In the genomic region with DNA sequence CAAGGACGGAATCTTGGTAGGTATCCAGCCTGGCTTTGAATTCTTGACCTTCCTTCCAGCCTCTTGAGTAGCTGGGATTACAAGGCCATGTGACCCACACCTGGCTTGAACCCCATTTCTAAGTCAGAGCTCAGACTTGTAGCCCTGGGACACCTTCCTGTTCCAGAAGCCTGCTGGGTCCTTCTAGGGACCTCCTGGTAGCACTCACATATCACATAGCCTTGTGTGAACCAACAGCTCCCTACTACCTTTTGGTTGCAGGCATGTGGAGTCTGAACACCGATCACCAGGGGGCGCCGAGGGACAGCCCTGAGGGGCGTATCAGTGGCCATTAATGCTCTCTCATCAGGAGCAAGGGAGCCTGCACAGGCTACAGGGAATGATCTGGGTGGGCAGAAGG, we compare ENCODE assay signal across 7 mouse cellular contexts. TPM values are rescaled to one million over a fixed set of nuclear protein-coding genes. Genes with fewer than 3 reads are reported as not detected.
A peak's percentile ranks its signal among the peaks of the same experiment; 100 is the strongest.
DNase-seq lines count a peak whose midpoint lies in the region; ATAC-seq lines count a peak whose summit lies in the region.

No protein-coding gene starts in this region.

- H3K9ac ChIP-seq in heart, embryonic 14.5 days (ENCODE audit: low read length): no peak overlapping the region
- no peak overlapping the region for H3K9ac ChIP-seq in stomach, embryonic 15.5 days

- no peaks in the 10 kb centered on the region for H3K27me3 ChIP-seq in heart, embryonic 14.5 days (ENCODE audit: control insufficient read depth, insufficient read depth, low read length)
- no peaks in the 10 kb centered on the region for H3K27me3 ChIP-seq in stomach, embryonic 15.5 days (replicated peaks)

- 15% methylated on average over 5 of the region's 5 CpGs for WGBS in heart, embryonic 14.5 days
- 22% methylated on average over 5 of the region's 5 CpGs for WGBS in stomach, embryonic 15.5 days

- H3K4me3 ChIP-seq in heart, embryonic 14.5 days (ENCODE audit: control insufficient read depth in 1 of 2, insufficient read depth in 1 of 2, low read depth in 1 of 2, low read length in 2 of 2): no peak overlapping the region
- H3K4me3 ChIP-seq in stomach, embryonic 15.5 days (replicated peaks): no peak overlapping the region

- H3K4me2 ChIP-seq in heart, embryonic 14.5 days (ENCODE audit: low read length): no peak overlapping the region
- no peak overlapping the region for H3K4me2 ChIP-seq in stomach, embryonic 15.5 days

- ATAC-seq in common myeloid progenitor, adult 5-6 weeks (replicated peaks; ENCODE audit: low read depth, poor library complexity, severe bottlenecking): peak; percentile 82
- peak; percentile 61; the same call in 1 of the 2 replicates for ATAC-seq in heart, embryonic 14.5 days (ENCODE audit: insufficient number of reproducible peaks, insufficient read depth, low FRiP score, low read depth)
- 0 out of 2 replicates have a peak, but pooled peaks have one; percentile 8 for ATAC-seq in stomach, embryonic 15.5 days (ENCODE audit: insufficient read depth, low FRiP score, low read depth)

- peak; percentile 26 to 33 for DNase-seq in CD8-positive naive resting alpha-beta T cell, adult 2 months (ENCODE audit: low read depth in 2 of 2, low spot score in 2 of 2)
- DNase-seq in MEL-GATA-1-ER (ENCODE audit: extremely low read depth, low read depth): peak; percentile 11
- DNase-seq in layer of hippocampus, adult 8-10 months (ENCODE audit: low spot score in 2 of 2): peak; percentile 51 to 74
- peak; percentile 75 to 76 for DNase-seq in lung, postnatal 4 days

- no peaks in the 10 kb centered on the region for H3K9me3 ChIP-seq in heart, embryonic 14.5 days (ENCODE audit: control insufficient read depth, low read length)
- H3K9me3 ChIP-seq in stomach, embryonic 15.5 days: no peaks in the 10 kb centered on the region

- no peaks in the 10 kb centered on the region for H3K36me3 ChIP-seq in heart, embryonic 14.5 days (ENCODE audit: control insufficient read depth, insufficient read depth, low read length)
- H3K36me3 ChIP-seq in stomach, embryonic 15.5 days: no peaks in the 10 kb centered on the region

- H3K4me1 ChIP-seq in heart, embryonic 14.5 days (ENCODE audit: control insufficient read depth in 2 of 2, insufficient read depth in 2 of 2, low read length in 2 of 2): peaks cover 4 to 7% of the 10 kb centered on the region in 2 experiments; a peak in 2 of 4 replicates
- peaks cover 5% of the 10 kb centered on the region; the same call in 1 of the 2 replicates for H3K4me1 ChIP-seq in stomach, embryonic 15.5 days

- H3K27ac ChIP-seq in heart, embryonic 14.5 days (replicated peaks in 1 of 2; ENCODE audit: control insufficient read depth in 1 of 2, insufficient read depth in 1 of 2, low read depth in 2 of 2, low read length in 2 of 2): no peak overlapping the region
- peak overlapping the region; percentile 55; the same call in 1 of the 2 replicates for H3K27ac ChIP-seq in stomach, embryonic 15.5 days

RNA-seq across cellular contexts. Expression of a gene that starts 18.8 kb away (rescaled TPM):
- total RNA-seq in common myeloid progenitor, adult 5-6 weeks (2017): 25.5 and 25.9 TPM in 2 replicates
- 68.5 and 74.8 TPM in 2 replicates for polyA plus RNA-seq in heart, embryonic 14.5 days (2014; fragmentation: Nextera tagmentation; extraction: Ambion mirVana)
- total RNA-seq in layer of hippocampus, adult 8-10 months (2022): 10 to 100 TPM; 24.1 to 35.0 (median 31.4) TPM
- polyA plus RNA-seq in stomach, embryonic 15.5 days (2015; fragmentation: Nextera tagmentation; extraction: Ambion mirVana): 64.5 and 65.8 TPM in 2 replicates

RNA-seq across cellular contexts. Expression of a gene that starts 46.0 kb away (rescaled TPM):
- total RNA-seq in common myeloid progenitor, adult 5-6 weeks (2017): 8.4 and 9.9 TPM in 2 replicates
- 16.2 TPM in 2 replicates for polyA plus RNA-seq in heart, embryonic 14.5 days (2014; fragmentation: Nextera tagmentation; extraction: Ambion mirVana)
- 100 to 1,000 TPM; 122 to 130 (median 125) TPM for total RNA-seq in layer of hippocampus, adult 8-10 months (2022)
- 16.2 and 16.6 TPM in 2 replicates for polyA plus RNA-seq in stomach, embryonic 15.5 days (2015; fragmentation: Nextera tagmentation; extraction: Ambion mirVana)

Comparison
In these comparisons a context has a peak if more than half of its experiments do, and no peak if none do; other contexts are left out.
1. DNase-seq: peak in every context shown above with its lines; median percentile 76 in lung, postnatal 4 days; 62 in layer of hippocampus, adult 8-10 months; 30 in CD8-positive naive resting alpha-beta T cell, adult 2 months; 11 in MEL-GATA-1-ER.
2. ATAC-seq: peak in every context shown above with its lines; median percentile 82 in common myeloid progenitor, adult 5-6 weeks; 61 in heart, embryonic 14.5 days; 8 in stomach, embryonic 15.5 days.
3. RNA of a gene that starts 46.0 kb away (total RNA-seq): 122 to 130 TPM in layer of hippocampus, adult 8-10 months; 8.4 to 9.9 TPM in common myeloid progenitor, adult 5-6 weeks; every median in the first group is over 10 times any median in the second.